Comparison of ENCODE assay signal across 8 mouse cellular contexts in genomic region chr5:38085561-38086392, GRCm38 (mm10). TPM values are rescaled to one million over a fixed set of nuclear protein-coding genes. Genes with fewer than 3 reads are reported as not detected.
DNase-seq lines count a peak whose midpoint lies in the region; ATAC-seq lines count a peak whose summit lies in the region.

No protein-coding gene starts in this region.

- WGBS in embryonic facial prominence, embryonic 12.5 days = 3% methylated on average over 10 of the region's 10 CpGs
- 12% methylated on average over 10 of the region's 10 CpGs for WGBS in hindbrain, embryonic 11.5 days
- 14% methylated on average over 10 of the region's 10 CpGs for WGBS in midbrain, embryonic 14.5 days

- H3K27ac ChIP-seq in embryonic facial prominence, embryonic 12.5 days = peak overlapping the region; percentile 80
- H3K27ac ChIP-seq in hindbrain, embryonic 11.5 days (ENCODE audit: low read depth, low read length) = 0 out of 2 replicates have a peak overlapping the region, but pooled peaks have one; percentile 13
- no peak overlapping the region for H3K27ac ChIP-seq in midbrain, embryonic 14.5 days (replicated peaks; ENCODE audit: low read depth, low read length)

- DNase-seq in right cerebral cortex, adult 18-20 months = peak; percentile 48
- DNase-seq in right cerebral cortex, postnatal 36 days (ENCODE audit: low spot score in 2 of 2) = no peak
- peak; percentile 58 for DNase-seq in adrenal gland, postnatal 10 days
- peak; percentile 82 for DNase-seq in hindbrain, embryonic 11.5 days (ENCODE audit: low spot score)
- peak; percentile 20 to 44 for DNase-seq in left cerebral cortex, postnatal 36 days (ENCODE audit: low spot score in 2 of 2)
- DNase-seq in midbrain, embryonic 14.5 days = peak; percentile 85
- DNase-seq in urinary bladder, postnatal 10 days (ENCODE audit: low spot score) = no peak

- ATAC-seq in embryonic facial prominence, embryonic 12.5 days (ENCODE audit: insufficient number of reproducible peaks, insufficient read depth, low FRiP score, low TSS enrichment) = no peak
- peak; percentile 68 for ATAC-seq in hindbrain, embryonic 11.5 days (ENCODE audit: low FRiP score)
- ATAC-seq in midbrain, embryonic 14.5 days (ENCODE audit: low FRiP score, low TSS enrichment) = no peak

- no peaks in the 10 kb centered on the region for H3K36me3 ChIP-seq in embryonic facial prominence, embryonic 12.5 days
- H3K36me3 ChIP-seq in hindbrain, embryonic 11.5 days (ENCODE audit: control insufficient read depth, insufficient read depth, low read length) = no peaks in the 10 kb centered on the region
- H3K36me3 ChIP-seq in midbrain, embryonic 14.5 days (ENCODE audit: control insufficient read depth, insufficient read depth, low read length) = no peaks in the 10 kb centered on the region

- no peak overlapping the region for H3K9ac ChIP-seq in embryonic facial prominence, embryonic 12.5 days
- H3K9ac ChIP-seq in hindbrain, embryonic 11.5 days (ENCODE audit: low read depth, low read length) = no peak overlapping the region
- no peak overlapping the region for H3K9ac ChIP-seq in midbrain, embryonic 14.5 days (replicated peaks; ENCODE audit: low read length)

- no peak overlapping the region for H3K4me3 ChIP-seq in embryonic facial prominence, embryonic 12.5 days
- no peak overlapping the region for H3K4me3 ChIP-seq in hindbrain, embryonic 11.5 days (ENCODE audit: low read depth, low read length)
- H3K4me3 ChIP-seq in midbrain, embryonic 14.5 days (replicated peaks; ENCODE audit: low read depth, low read length) = no peak overlapping the region

- H3K27me3 ChIP-seq in embryonic facial prominence, embryonic 12.5 days = 0 out of 2 replicates have a peak, but pooled peaks cover 2% of the 10 kb centered on the region
- H3K27me3 ChIP-seq in hindbrain, embryonic 11.5 days (ENCODE audit: control insufficient read depth, insufficient read depth, low read length) = no peaks in the 10 kb centered on the region
- 0 out of 2 replicates have a peak, but pooled peaks cover 8% of the 10 kb centered on the region for H3K27me3 ChIP-seq in midbrain, embryonic 14.5 days (ENCODE audit: control insufficient read depth, insufficient read depth, low read length)

- intact Hi-C loops in left cerebral cortex, postnatal 36 days (cut with DNase I) = loop anchor here (5.0 to 10.0 kb wide), 3 partner anchors 121 to 788 kb away; partner anchors contain the start of gene Msx1

- peaks cover 22% of the 10 kb centered on the region for H3K4me1 ChIP-seq in embryonic facial prominence, embryonic 12.5 days
- H3K4me1 ChIP-seq in hindbrain, embryonic 11.5 days (replicated peaks; ENCODE audit: control insufficient read depth, insufficient read depth, low read length) = peaks cover 4% of the 10 kb centered on the region
- H3K4me1 ChIP-seq in midbrain, embryonic 14.5 days (ENCODE audit: control insufficient read depth, insufficient read depth, low read length) = no peaks in the 10 kb centered on the region

- H3K9me3 ChIP-seq in embryonic facial prominence, embryonic 12.5 days = no peaks in the 10 kb centered on the region
- no peaks in the 10 kb centered on the region for H3K9me3 ChIP-seq in hindbrain, embryonic 11.5 days (ENCODE audit: control insufficient read depth, low read length)
- H3K9me3 ChIP-seq in midbrain, embryonic 14.5 days (ENCODE audit: control insufficient read depth, low read length) = no peaks in the 10 kb centered on the region

- peak overlapping the region; percentile 31 for H3K4me2 ChIP-seq in embryonic facial prominence, embryonic 12.5 days (replicated peaks)
- no peak overlapping the region for H3K4me2 ChIP-seq in hindbrain, embryonic 11.5 days (replicated peaks; ENCODE audit: low read depth, low read length)
- H3K4me2 ChIP-seq in midbrain, embryonic 14.5 days (ENCODE audit: low read length) = no peak overlapping the region

RNA-seq across cellular contexts. Expression of gene Stx18, which starts 47.2 kb away (rescaled TPM):
- total RNA-seq in adrenal gland, postnatal 10 days (2021) = 10 to 100 TPM; 46.0 to 48.2 TPM
- 53.0 and 54.6 TPM in 2 replicates for polyA plus RNA-seq in embryonic facial prominence, embryonic 12.5 days (2016; fragmentation: Nextera tagmentation; extraction: Ambion mirVana)
- 56.0 and 59.1 TPM in 2 replicates for polyA plus RNA-seq in hindbrain, embryonic 11.5 days (2014; fragmentation: Nextera tagmentation; extraction: Ambion mirVana)
- 10 to 100 TPM; 32.5 to 41.2 TPM for total RNA-seq in left cerebral cortex, postnatal 36 days (2021)
- 29.5 and 33.2 TPM in 2 replicates for polyA plus RNA-seq in midbrain, embryonic 14.5 days (2014; fragmentation: Nextera tagmentation; extraction: Ambion mirVana)

Comparison
In these comparisons a context has a peak if more than half of its experiments do, and no peak if none do; other contexts are left out.
1. DNase-seq: peak in right cerebral cortex, adult 18-20 months (single experiment), adrenal gland, postnatal 10 days (single experiment), hindbrain, embryonic 11.5 days (single experiment), left cerebral cortex, postnatal 36 days (2 of 2) and midbrain, embryonic 14.5 days (single experiment); none in right cerebral cortex, postnatal 36 days (0 of 2) and urinary bladder, postnatal 10 days (single experiment).